Mouse (Mus musculus) intestine, embryonic 15.5 days (tissue): ENCODE data around the gene Lrrc18. TPM values are rescaled to one million over a fixed set of nuclear protein-coding genes. Genes with fewer than 3 reads are reported as not detected.

ENCODE experiments used
- ATAC-seq: fragments of 200-750 bp; cut with Nextera tagmentation; 2 replicates; pipeline ENCODE4 v1.8.0; 2017; ENCODE audit warnings: moderate TSS enrichment, moderate library complexity
- H3K27ac ChIP-seq: fragments of 300-500 bp; sonication (generic); 2 replicates; pipeline ENCODE4 v1.5.1; 2015; ENCODE audit warnings: mild to moderate bottlenecking, inconsistent platforms
- H3K27me3 ChIP-seq: fragments of 300-500 bp; sonication (generic); replicated peaks from 2 replicates; pipeline ENCODE4 v1.6.1; 2015; ENCODE audit warnings: inconsistent platforms
- H3K36me3 ChIP-seq: fragments of 300-500 bp; sonication (generic); 2 replicates; pipeline ENCODE4 v1.6.1; 2015; ENCODE audit warnings: inconsistent platforms
- H3K4me1 ChIP-seq: fragments of 300-500 bp; sonication (generic); replicated peaks from 2 replicates; pipeline ENCODE4 v1.6.1; 2015; ENCODE audit warnings: inconsistent platforms
- H3K4me2 ChIP-seq: fragments of 300-500 bp; sonication (generic); replicated peaks from 2 replicates; pipeline ENCODE4 v1.6.1; 2015; ENCODE audit warnings: mild to moderate bottlenecking, inconsistent platforms
- H3K4me3 ChIP-seq: fragments of 300-500 bp; sonication (generic); replicated peaks from 2 replicates; pipeline ENCODE4 v1.5.1; 2015; ENCODE audit warnings: inconsistent platforms
- H3K9ac ChIP-seq: fragments of 300-500 bp; sonication (generic); 2 replicates; pipeline ENCODE4 v1.6.1; 2015; ENCODE audit warnings: inconsistent platforms
- H3K9me3 ChIP-seq: fragments of 300-500 bp; sonication (generic); 2 replicates; pipeline ENCODE4 v1.6.1; 2016; ENCODE audit warnings: inconsistent platforms
- WGBS: fragments of 180-500 bp; shearing (Covaris S2); methylation state at CpG from one replicate; pipeline ENCODE4 v1.1.7; 2015; 5-methylcytosine and 5-hydroxymethylcytosine counted together
- polyA plus RNA-seq: library from polyadenylated mRNA; unstranded; fragments of >200 nt; fragmentation: Nextera tagmentation; extraction: Ambion mirVana; gene quantifications from 2 replicates; pipeline ENCODE4 v1.2.1, GENCODE M21; 2015

Lrrc18 gene
- polyA plus RNA-seq, 1 experiment from 2014 or later: 0.31 TPM

GRCm38 (mm10) chr14:32999511-32999910 lies 8.3 kb downstream of the Lrrc18 start:
- H3K9me3 ChIP-seq: no peaks in the 10 kb centered on the region
- no peak overlapping the region for H3K27ac ChIP-seq
- H3K36me3 ChIP-seq: no peaks in the 10 kb centered on the region
- no peak overlapping the region for H3K9ac ChIP-seq
- no peak overlapping the region for H3K4me2 ChIP-seq
- WGBS: 52% methylated on average over 10 of the region's 10 CpGs
- no peaks in the 10 kb centered on the region for H3K27me3 ChIP-seq
- no peak overlapping the region for H3K4me3 ChIP-seq
- no peak for ATAC-seq
- peaks cover 5% of the 10 kb centered on the region; the same call in 1 of the 2 replicates for H3K4me1 ChIP-seq

GRCm38 (mm10) chr14:33000112-33000979 lies 9.2 kb downstream of the Lrrc18 start:
- H3K4me3 ChIP-seq: no peak overlapping the region
- no peak overlapping the region for H3K9ac ChIP-seq
- 44% methylated on average over 8 of the region's 8 CpGs for WGBS
- H3K27ac ChIP-seq: no peak overlapping the region
- no peak for ATAC-seq
- no peak overlapping the region for H3K4me2 ChIP-seq
- H3K36me3 ChIP-seq: no peaks in the 10 kb centered on the region
- no peaks in the 10 kb centered on the region for H3K9me3 ChIP-seq
- no peaks in the 10 kb centered on the region for H3K27me3 ChIP-seq
- H3K4me1 ChIP-seq: peaks cover 3% of the 10 kb centered on the region; the same call in 1 of the 2 replicates

- Histone ChIP-seq H3K9me3 (no peaks in the 10 kb centered on the region), H3K27me3 (no peaks in the 10 kb centered on the region), H3K4me2 (no peak overlapping the region), H3K27ac (no peak overlapping the region), H3K4me3 (no peak overlapping the region), H3K36me3 (no peaks in the 10 kb centered on the region), H3K9ac (no peak overlapping the region), H3K4me1 (no peaks in the 10 kb centered on the region)
- 95% methylated on average over 1 of the region's 1 CpGs for WGBS
- ATAC-seq: no peak
Observed at GRCm38 (mm10) chr14:33005114-33005513, 13.9 kb downstream of the Lrrc18 start.

GRCm38 (mm10) chr14:33007638-33008037 lies 16.5 kb downstream of the Lrrc18 start:
- WGBS: 40% methylated on average over 1 of the region's 1 CpGs
- Histone ChIP-seq H3K9me3 (no peaks in the 10 kb centered on the region), H3K27ac (no peak overlapping the region), H3K36me3 (no peaks in the 10 kb centered on the region), H3K9ac (no peak overlapping the region), H3K4me3 (no peak overlapping the region), H3K4me2 (no peak overlapping the region), H3K4me1 (no peaks in the 10 kb centered on the region), H3K27me3 (no peaks in the 10 kb centered on the region)
- no peak for ATAC-seq

- H3K36me3 ChIP-seq: no peaks in the 10 kb centered on the region
- H3K9me3 ChIP-seq: no peaks in the 10 kb centered on the region
- H3K9ac ChIP-seq: no peak overlapping the region
- no peaks in the 10 kb centered on the region for H3K27me3 ChIP-seq
- no peak overlapping the region for H3K4me3 ChIP-seq
- H3K4me2 ChIP-seq: no peak overlapping the region
- ATAC-seq: no peak
- no peaks in the 10 kb centered on the region for H3K4me1 ChIP-seq
- WGBS: 87% methylated on average over 3 of the region's 3 CpGs
- no peak overlapping the region for H3K27ac ChIP-seq
Observed at GRCm38 (mm10) chr14:33019050-33019449, 27.9 kb downstream of the Lrrc18 start.

- no peak overlapping the region for H3K27ac ChIP-seq
- no peaks in the 10 kb centered on the region for H3K4me1 ChIP-seq
- H3K9ac ChIP-seq: no peak overlapping the region
- no peaks in the 10 kb centered on the region for H3K27me3 ChIP-seq
- WGBS: 60% methylated on average over 5 of the region's 5 CpGs
- no peak for ATAC-seq
- H3K9me3 ChIP-seq: no peaks in the 10 kb centered on the region
- H3K4me3 ChIP-seq: no peak overlapping the region
- no peak overlapping the region for H3K4me2 ChIP-seq
- no peaks in the 10 kb centered on the region for H3K36me3 ChIP-seq
Observed at GRCm38 (mm10) chr14:33019606-33020005, 28.4 kb downstream of the Lrrc18 start.

- H3K27ac ChIP-seq: no peak overlapping the region
- H3K4me2 ChIP-seq: no peak overlapping the region
- ATAC-seq: no peak
- H3K4me1 ChIP-seq: no peaks in the 10 kb centered on the region
- H3K4me3 ChIP-seq: no peak overlapping the region
- 83% methylated on average over 3 of the region's 3 CpGs for WGBS
- H3K27me3 ChIP-seq: no peaks in the 10 kb centered on the region
- H3K36me3 ChIP-seq: no peaks in the 10 kb centered on the region
- no peak overlapping the region for H3K9ac ChIP-seq
- H3K9me3 ChIP-seq: no peaks in the 10 kb centered on the region
Observed at GRCm38 (mm10) chr14:33030849-33031248, 39.7 kb downstream of the Lrrc18 start.

- no peak overlapping the region for H3K4me3 ChIP-seq
- no peak overlapping the region for H3K4me2 ChIP-seq
- H3K27ac ChIP-seq: no peak overlapping the region
- no peaks in the 10 kb centered on the region for H3K9me3 ChIP-seq
- 40% methylated on average over 6 of the region's 6 CpGs for WGBS
- no peak for ATAC-seq
- no peaks in the 10 kb centered on the region for H3K27me3 ChIP-seq
- no peak overlapping the region for H3K9ac ChIP-seq
- H3K36me3 ChIP-seq: no peaks in the 10 kb centered on the region
- no peaks in the 10 kb centered on the region for H3K4me1 ChIP-seq
Observed at GRCm38 (mm10) chr14:33033424-33033823, 42.2 kb downstream of the Lrrc18 start.

GRCm38 (mm10) chr14:33035386-33035785 lies 44.2 kb downstream of the Lrrc18 start:
- 68% methylated on average over 5 of the region's 5 CpGs for WGBS
- H3K27ac ChIP-seq: no peak overlapping the region
- no peaks in the 10 kb centered on the region for H3K4me1 ChIP-seq
- H3K9ac ChIP-seq: no peak overlapping the region
- H3K4me2 ChIP-seq: no peak overlapping the region
- H3K4me3 ChIP-seq: no peak overlapping the region
- H3K9me3 ChIP-seq: no peaks in the 10 kb centered on the region
- no peaks in the 10 kb centered on the region for H3K27me3 ChIP-seq
- H3K36me3 ChIP-seq: no peaks in the 10 kb centered on the region
- no peak for ATAC-seq

- no peak overlapping the region for H3K4me2 ChIP-seq
- H3K27me3 ChIP-seq: no peaks in the 10 kb centered on the region
- H3K4me3 ChIP-seq: no peak overlapping the region
- no peak overlapping the region for H3K27ac ChIP-seq
- H3K4me1 ChIP-seq: no peaks in the 10 kb centered on the region
- 59% methylated on average over 3 of the region's 3 CpGs for WGBS
- no peaks in the 10 kb centered on the region for H3K9me3 ChIP-seq
- no peaks in the 10 kb centered on the region for H3K36me3 ChIP-seq
- no peak overlapping the region for H3K9ac ChIP-seq
- no peak for ATAC-seq
Observed at GRCm38 (mm10) chr14:33036811-33037210, 45.6 kb downstream of the Lrrc18 start.

GRCm38 (mm10) chr14:33045217-33045616 lies 54.0 kb downstream of the Lrrc18 start:
- ATAC-seq: no peak
- WGBS: 86% methylated on average over 3 of the region's 3 CpGs
- no peaks in the 10 kb centered on the region for H3K4me1 ChIP-seq

GRCm38 (mm10) chr14:33053441-33053840 lies 62.3 kb downstream of the Lrrc18 start:
- no peak overlapping the region for H3K9ac ChIP-seq
- no peak for ATAC-seq
- H3K36me3 ChIP-seq: no peaks in the 10 kb centered on the region
- no peak overlapping the region for H3K27ac ChIP-seq
- WGBS: 66% methylated on average over 8 of the region's 8 CpGs
- no peak overlapping the region for H3K4me2 ChIP-seq
- H3K4me3 ChIP-seq: no peak overlapping the region
- H3K4me1 ChIP-seq: no peaks in the 10 kb centered on the region
- no peaks in the 10 kb centered on the region for H3K9me3 ChIP-seq
- H3K27me3 ChIP-seq: no peaks in the 10 kb centered on the region

More at GRCm38 (mm10) chr14:33045217-33045616, 54.0 kb downstream of the Lrrc18 start:
- H3K27me3 ChIP-seq: no peaks in the 10 kb centered on the region
- H3K4me3 ChIP-seq: no peak overlapping the region
- no peaks in the 10 kb centered on the region for H3K36me3 ChIP-seq
- H3K27ac ChIP-seq: no peak overlapping the region
- no peak overlapping the region for H3K4me2 ChIP-seq
- no peak overlapping the region for H3K9ac ChIP-seq
- H3K9me3 ChIP-seq: no peaks in the 10 kb centered on the region
